Mouse (Mus musculus) forebrain, embryonic 13.5 days (tissue): ENCODE measurements around the gene Lrig1. TPM values are rescaled to one million over a fixed set of nuclear protein-coding genes. Genes with fewer than 3 reads are reported as not detected.

Source experiments
- ATAC-seq: fragments of 200-750 bp; cut with Nextera tagmentation; 2 replicates; pipeline ENCODE4 v1.8.0; 2017
- H3K27ac ChIP-seq: fragments of 300-500 bp; sonication (generic); 2 replicates; pipeline ENCODE4 v1.5.1; 2015; ENCODE audit warnings: inconsistent platforms, mild to moderate bottlenecking, moderate library complexity
- H3K27me3 ChIP-seq: fragments of 300-500 bp; sonication (generic); 2 replicates; pipeline ENCODE4 v1.6.1; 2015; ENCODE audit warnings: mild to moderate bottlenecking, inconsistent platforms
- H3K36me3 ChIP-seq: fragments of 300-500 bp; sonication (generic); 2 replicates; pipeline ENCODE4 v1.6.1; 2015; ENCODE audit warnings: mild to moderate bottlenecking, inconsistent platforms; ENCODE audit not compliant: poor library complexity, severe bottlenecking
- H3K4me1 ChIP-seq: fragments of 300-500 bp; sonication (generic); 2 replicates; pipeline ENCODE4 v1.6.1; 2015; ENCODE audit warnings: inconsistent platforms
- H3K4me2 ChIP-seq: fragments of 300-500 bp; sonication (generic); 2 replicates; pipeline ENCODE4 v1.6.1; 2015; ENCODE audit warnings: inconsistent platforms, mild to moderate bottlenecking, moderate library complexity
- H3K4me3 ChIP-seq: fragments of 300-500 bp; sonication (generic); 2 replicates; pipeline ENCODE4 v1.5.1; 2015; ENCODE audit warnings: mild to moderate bottlenecking, inconsistent platforms
- H3K9ac ChIP-seq: fragments of 300-500 bp; sonication (generic); 2 replicates; pipeline ENCODE4 v1.6.1; 2015; ENCODE audit warnings: mild to moderate bottlenecking, inconsistent platforms
- H3K9me3 ChIP-seq: fragments of 300-500 bp; sonication (generic); replicated peaks from 2 replicates; pipeline ENCODE4 v1.6.1; 2016; ENCODE audit warnings: inconsistent platforms
- WGBS: fragments of 180-500 bp; shearing (Covaris S2); methylation state at CpG from one replicate; pipeline ENCODE4 v1.1.7; 2015; 5-methylcytosine and 5-hydroxymethylcytosine counted together
- polyA plus RNA-seq: library from polyadenylated mRNA; unstranded; fragments of >200 nt; fragmentation: Nextera tagmentation; extraction: Ambion mirVana; gene quantifications from 2 replicates; pipeline ENCODE4 v1.2.1, GENCODE M21; 2015

Lrig1 gene
- polyA plus RNA-seq, 1 experiment from 2014 or later: 6.4 TPM

DNA sequence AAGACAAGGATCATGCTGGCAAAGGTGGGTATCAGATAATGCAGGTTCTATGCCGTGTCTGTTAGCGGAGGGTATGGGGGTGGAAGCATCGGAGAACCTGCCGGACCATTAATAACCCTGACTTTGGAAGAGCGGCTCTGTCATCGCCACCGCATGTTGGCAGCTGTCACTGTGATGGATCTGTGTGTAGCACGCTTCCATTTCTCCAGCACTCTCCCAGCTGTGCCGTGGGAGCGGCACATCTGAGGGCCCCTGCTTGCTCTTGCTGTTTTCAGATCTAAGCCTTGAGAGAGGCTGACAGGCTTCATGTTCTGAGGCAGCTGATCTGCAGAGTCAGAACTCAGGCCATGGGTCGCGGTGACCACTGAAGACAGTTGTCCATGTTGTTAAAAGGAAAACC lies 101.5 kb downstream of the Lrig1 start:
- Histone ChIP-seq H3K36me3 (peaks cover 13% of the 10 kb centered on the region), H3K4me2 (no peak overlapping the region), H3K4me3 (no peak overlapping the region), H3K9ac (no peak overlapping the region), H3K27me3 (no peaks in the 10 kb centered on the region), H3K9me3 (no peaks in the 10 kb centered on the region), H3K4me1 (peaks cover 10% of the 10 kb centered on the region), H3K27ac (no peak overlapping the region)
- WGBS: 94% methylated on average over 12 of the region's 12 CpGs
- ATAC-seq: no peak

DNA sequence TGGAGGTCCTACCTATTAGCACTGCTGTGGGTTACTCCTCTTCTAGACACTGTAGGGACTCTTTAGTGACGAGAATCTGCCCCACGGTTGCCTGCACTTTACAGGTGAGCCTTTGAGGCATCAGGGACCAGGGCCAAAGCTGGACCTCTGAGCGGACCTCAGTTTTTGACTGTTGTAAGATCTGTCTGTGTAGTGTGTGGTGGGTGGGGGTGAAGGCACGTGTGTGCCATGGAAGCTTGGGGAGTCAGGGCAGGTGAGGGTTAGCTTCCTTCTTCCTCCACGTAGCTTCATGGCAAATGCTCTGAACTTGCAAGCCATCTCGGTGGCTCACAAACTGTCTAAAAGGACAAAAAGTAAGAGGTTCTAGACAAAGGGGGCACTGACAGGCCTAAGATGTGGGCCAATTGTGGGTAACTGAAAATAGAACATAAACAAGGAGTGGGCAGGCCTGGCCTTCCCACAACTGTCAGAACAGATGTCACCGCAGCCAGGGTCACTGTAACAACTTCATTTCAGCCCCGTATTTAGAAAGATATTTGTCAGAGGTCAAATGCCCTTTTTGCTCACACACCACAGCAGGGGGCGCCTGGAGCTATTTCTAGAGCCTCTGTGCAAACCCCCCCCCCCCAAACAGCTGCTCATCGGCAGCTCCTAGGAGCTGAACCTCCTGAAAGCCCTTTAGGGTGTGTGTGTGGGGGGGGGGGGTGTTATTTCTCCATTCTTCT lies 103.0 kb downstream of the Lrig1 start:
- H3K36me3 ChIP-seq: 0 out of 2 replicates have a peak, but pooled peaks cover 8% of the 10 kb centered on the region
- H3K4me3 ChIP-seq: no peak overlapping the region
- no peaks in the 10 kb centered on the region for H3K9me3 ChIP-seq
- WGBS: 64% methylated on average over 10 of the region's 10 CpGs
- no peak overlapping the region for H3K4me2 ChIP-seq
- H3K9ac ChIP-seq: no peak overlapping the region
- H3K27me3 ChIP-seq: no peaks in the 10 kb centered on the region
- peaks cover 20% of the 10 kb centered on the region for H3K4me1 ChIP-seq
- ATAC-seq: no peak
- no peak overlapping the region for H3K27ac ChIP-seq

DNA sequence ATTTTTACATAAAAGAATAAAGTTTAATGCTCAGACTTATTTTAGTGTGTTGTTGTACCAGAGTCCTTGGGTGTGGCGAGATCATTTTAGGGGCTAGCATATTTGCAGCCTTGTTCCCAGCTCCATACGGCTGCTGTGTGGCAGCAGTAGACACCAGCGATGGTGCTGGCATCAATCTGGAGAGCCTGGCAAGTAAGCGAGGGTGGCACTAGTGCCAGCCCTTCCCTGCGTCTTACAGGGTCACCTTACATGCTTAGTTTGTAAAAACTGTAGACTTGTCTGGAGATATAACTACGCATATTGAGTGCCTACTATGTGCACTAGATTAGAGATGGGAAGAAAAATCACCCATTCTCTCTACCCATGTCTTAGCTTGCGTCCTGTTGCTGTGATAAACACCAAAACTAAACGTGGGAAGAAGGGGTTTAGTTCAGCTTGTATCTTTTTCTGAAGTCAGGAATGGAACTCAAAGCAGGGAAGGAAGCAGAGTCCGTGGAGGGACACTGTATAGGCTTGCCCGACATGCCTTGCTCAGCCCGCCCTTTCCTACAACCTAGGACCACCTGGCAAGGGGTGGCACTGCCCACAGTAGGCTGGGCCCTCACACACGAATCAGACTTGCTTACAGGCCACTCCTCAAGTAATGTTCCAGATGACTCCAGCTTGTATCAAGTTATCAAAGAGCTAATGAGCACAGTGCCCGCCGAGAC lies 103.8 kb downstream of the Lrig1 start:
- no peak overlapping the region for H3K4me3 ChIP-seq
- ATAC-seq: no peak
- H3K36me3 ChIP-seq: 0 out of 2 replicates have a peak, but pooled peaks cover 7% of the 10 kb centered on the region
- H3K9me3 ChIP-seq: no peaks in the 10 kb centered on the region
- H3K27me3 ChIP-seq: no peaks in the 10 kb centered on the region
- peaks cover 20% of the 10 kb centered on the region for H3K4me1 ChIP-seq
- H3K27ac ChIP-seq: no peak overlapping the region
- H3K9ac ChIP-seq: no peak overlapping the region
- no peak overlapping the region for H3K4me2 ChIP-seq
- WGBS: 87% methylated on average over 14 of the region's 14 CpGs

DNA sequence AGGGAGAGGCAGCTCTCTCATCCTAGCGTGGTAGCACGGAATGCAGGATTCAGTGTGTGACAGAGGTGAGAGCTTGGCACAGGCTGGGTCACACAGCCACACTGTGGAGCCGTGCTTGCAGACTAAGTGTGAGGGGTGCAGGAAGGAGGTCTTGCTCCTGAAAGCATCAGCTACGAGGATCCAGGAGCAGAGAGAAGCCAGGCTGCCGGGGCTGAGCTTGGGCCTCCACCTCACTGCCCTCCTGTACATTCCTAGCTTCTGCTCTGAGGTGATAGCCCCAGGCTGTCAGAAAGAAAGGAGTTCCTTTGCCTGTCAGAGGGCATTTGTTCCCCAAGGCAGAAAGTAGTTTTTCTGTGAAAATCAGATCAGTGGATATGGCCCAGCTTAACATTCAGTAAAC lies 104.8 kb downstream of the Lrig1 start:
- H3K27ac ChIP-seq: no peak overlapping the region; the same call in 1 of the 2 replicates
- no peaks in the 10 kb centered on the region for H3K27me3 ChIP-seq
- no peak for ATAC-seq
- no peak overlapping the region for H3K4me2 ChIP-seq
- H3K4me1 ChIP-seq: peaks cover 20% of the 10 kb centered on the region
- H3K9me3 ChIP-seq: no peaks in the 10 kb centered on the region
- 68% methylated on average over 5 of the region's 5 CpGs for WGBS
- no peaks in the 10 kb centered on the region for H3K36me3 ChIP-seq
- no peak overlapping the region for H3K9ac ChIP-seq
- no peak overlapping the region for H3K4me3 ChIP-seq

DNA sequence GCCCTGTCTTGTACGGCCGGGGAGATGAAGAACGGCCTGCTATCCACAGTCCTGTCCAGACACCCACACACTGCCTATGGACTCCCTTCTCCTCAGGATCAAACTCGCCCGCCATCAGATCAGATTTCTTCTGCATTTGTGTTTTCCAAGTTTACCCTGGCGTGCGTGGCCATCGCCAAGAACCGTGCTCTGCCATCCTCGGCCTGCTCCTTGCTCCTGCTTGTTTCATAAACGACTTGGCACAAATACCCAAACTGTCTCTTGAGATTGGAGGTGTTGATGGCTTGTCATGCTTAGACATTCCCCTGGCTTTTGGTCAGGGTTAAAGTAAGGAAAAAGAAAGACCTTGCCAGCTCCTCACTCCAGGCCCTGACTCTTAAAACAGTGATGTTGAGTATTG lies 105.2 kb downstream of the Lrig1 start:
- no peak for ATAC-seq
- H3K9me3 ChIP-seq: no peaks in the 10 kb centered on the region
- H3K27ac ChIP-seq: no peak overlapping the region
- 83% methylated on average over 11 of the region's 11 CpGs for WGBS
- no peak overlapping the region for H3K4me3 ChIP-seq
- H3K4me1 ChIP-seq: peaks cover 20% of the 10 kb centered on the region
- H3K36me3 ChIP-seq: no peaks in the 10 kb centered on the region
- H3K4me2 ChIP-seq: no peak overlapping the region
- H3K9ac ChIP-seq: no peak overlapping the region
- no peaks in the 10 kb centered on the region for H3K27me3 ChIP-seq

DNA sequence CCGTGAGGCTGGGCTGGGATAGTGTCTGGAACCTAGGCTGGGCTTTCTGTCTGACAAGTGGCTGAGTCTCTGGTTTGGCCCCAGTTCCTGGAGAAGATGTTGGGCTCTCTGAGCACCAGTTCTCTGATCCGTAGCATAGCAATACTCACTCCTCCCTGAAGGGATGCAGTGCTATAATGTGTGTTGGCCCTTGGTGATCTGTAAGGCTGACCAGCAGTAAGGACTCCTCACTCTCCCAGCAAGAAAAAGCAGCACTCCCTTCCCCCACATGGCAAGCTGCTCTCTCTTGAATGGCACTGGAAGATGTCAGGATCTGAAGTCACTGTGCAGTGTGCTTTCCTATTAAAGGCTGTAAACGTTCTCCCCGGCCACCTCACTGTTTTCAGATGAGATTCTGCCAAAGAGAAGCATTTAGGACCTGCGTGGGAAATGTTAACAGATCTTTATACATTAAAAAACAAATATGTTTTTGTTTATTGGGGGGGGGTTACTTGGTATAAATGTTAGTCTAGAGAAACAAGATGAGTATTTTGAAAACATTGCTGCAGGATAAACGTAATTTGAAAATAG lies 105.8 kb downstream of the Lrig1 start:
- Histone ChIP-seq H3K4me3 (no peak overlapping the region), H3K36me3 (no peaks in the 10 kb centered on the region), H3K9me3 (no peaks in the 10 kb centered on the region), H3K9ac (no peak overlapping the region), H3K4me1 (peaks cover 20% of the 10 kb centered on the region), H3K27ac (no peak overlapping the region), H3K27me3 (no peaks in the 10 kb centered on the region), H3K4me2 (no peak overlapping the region)
- WGBS: 73% methylated on average over 6 of the region's 6 CpGs
- ATAC-seq: no peak

DNA sequence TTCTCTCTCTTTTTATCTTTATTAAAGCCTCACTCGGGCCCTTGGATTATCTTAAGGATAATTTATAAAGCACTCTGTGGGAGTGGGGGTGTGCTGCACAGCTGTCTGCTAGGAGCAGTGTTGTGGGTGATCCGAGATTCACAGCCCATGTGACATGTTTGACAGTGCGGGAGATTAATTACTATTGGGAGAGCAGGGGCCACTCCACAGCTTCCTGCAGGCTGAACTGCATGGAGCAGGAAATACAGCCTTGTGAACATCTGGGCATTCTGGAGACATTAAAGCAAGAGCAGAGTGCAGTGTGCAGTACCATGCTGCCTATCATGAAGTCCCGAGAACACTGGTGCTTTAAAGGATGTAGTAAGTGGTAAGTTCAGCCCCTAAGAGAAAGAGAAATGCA lies 107.2 kb downstream of the Lrig1 start:
- Histone ChIP-seq H3K4me2 (no peak overlapping the region), H3K27ac (no peak overlapping the region; the same call in 1 of the 2 replicates)
- WGBS: 16% methylated on average over 4 of the region's 4 CpGs

DNA sequence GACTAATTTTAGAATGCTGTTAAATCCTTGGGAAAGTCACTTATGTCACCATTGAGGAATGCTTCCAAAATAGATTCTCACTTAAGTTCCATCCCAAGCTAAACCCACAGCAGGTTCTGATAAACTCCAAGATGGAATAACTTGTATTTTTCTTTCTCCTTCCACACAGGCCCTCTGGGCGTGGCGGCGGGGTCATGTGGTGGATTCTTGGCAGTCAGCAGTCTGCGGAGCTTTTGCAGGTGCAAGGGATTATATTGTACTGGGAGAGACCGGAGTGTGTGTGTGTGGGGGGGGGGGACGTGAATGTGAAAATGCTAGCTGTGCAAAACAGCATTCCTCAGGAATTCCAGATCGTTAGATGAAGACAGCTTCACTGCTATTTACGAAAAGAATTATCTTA lies 107.7 kb downstream of the Lrig1 start:
- WGBS: 17% methylated on average over 8 of the region's 8 CpGs
- peaks cover 20% of the 10 kb centered on the region for H3K4me1 ChIP-seq
- no peak overlapping the region for H3K4me2 ChIP-seq
- H3K9ac ChIP-seq: no peak overlapping the region
- no peak overlapping the region for H3K4me3 ChIP-seq
- no peak overlapping the region; the same call in 1 of the 2 replicates for H3K27ac ChIP-seq
- ATAC-seq: peak; percentile 38; the same call in 1 of the 2 replicates
- no peaks in the 10 kb centered on the region for H3K9me3 ChIP-seq
- H3K27me3 ChIP-seq: no peaks in the 10 kb centered on the region
- H3K36me3 ChIP-seq: no peaks in the 10 kb centered on the region

More for the DNA sequence above, 107.2 kb downstream of the Lrig1 start:
- Histone ChIP-seq H3K36me3 (no peaks in the 10 kb centered on the region), H3K9ac (no peak overlapping the region), H3K27me3 (no peaks in the 10 kb centered on the region), H3K4me1 (peaks cover 20% of the 10 kb centered on the region), H3K4me3 (no peak overlapping the region), H3K9me3 (no peaks in the 10 kb centered on the region)
- ATAC-seq: peak; percentile 50

DNA sequence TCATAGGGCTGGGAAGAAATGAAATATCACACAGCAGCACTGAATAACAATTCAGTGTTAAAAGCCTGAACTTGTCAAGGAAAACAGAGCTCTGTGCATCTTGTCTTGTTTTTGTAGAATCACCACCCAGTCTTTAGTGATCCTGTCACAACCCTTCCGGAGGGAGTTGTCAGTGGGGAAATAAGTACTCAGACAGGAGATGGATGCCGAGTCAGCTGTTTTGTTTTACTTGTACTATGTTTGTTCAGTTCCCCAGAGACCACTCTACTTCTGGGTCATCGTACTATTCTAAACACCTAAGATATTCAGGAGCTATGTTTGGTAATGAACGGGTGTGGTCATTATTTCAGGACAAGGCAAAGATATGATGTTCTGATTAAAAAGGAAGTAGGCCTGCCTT lies 111.6 kb downstream of the Lrig1 start:
- no peak for ATAC-seq
- Histone ChIP-seq H3K4me3 (no peak overlapping the region), H3K27ac (no peak overlapping the region), H3K9ac (no peak overlapping the region), H3K27me3 (no peaks in the 10 kb centered on the region), H3K4me1 (peaks cover 11% of the 10 kb centered on the region), H3K4me2 (no peak overlapping the region), H3K9me3 (no peaks in the 10 kb centered on the region), H3K36me3 (no peaks in the 10 kb centered on the region)
- WGBS: 92% methylated on average over 4 of the region's 4 CpGs

DNA sequence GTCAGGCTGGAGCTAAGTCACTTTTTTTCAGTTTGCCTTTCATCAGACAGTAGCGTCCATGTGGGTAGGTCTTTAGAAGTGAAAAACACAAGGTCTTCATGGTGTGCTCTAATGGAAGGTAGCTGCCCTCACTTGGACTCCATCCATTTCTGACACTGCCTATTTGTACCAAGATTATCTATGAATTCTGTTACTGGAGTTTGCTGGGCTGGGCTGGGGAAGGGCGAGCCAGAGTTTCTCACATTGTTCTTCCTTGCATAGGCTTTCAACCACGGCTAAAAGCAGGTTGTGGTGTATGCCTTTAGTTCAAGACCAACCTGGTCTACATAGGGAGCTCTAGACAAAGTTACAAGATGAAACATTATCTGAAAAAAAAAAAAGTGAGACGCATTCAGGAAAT lies 115.0 kb downstream of the Lrig1 start:
- Histone ChIP-seq H3K9me3 (no peaks in the 10 kb centered on the region), H3K27ac (no peak overlapping the region), H3K36me3 (no peaks in the 10 kb centered on the region), H3K4me3 (no peak overlapping the region), H3K4me1 (no peaks in the 10 kb centered on the region), H3K27me3 (no peaks in the 10 kb centered on the region), H3K4me2 (no peak overlapping the region), H3K9ac (no peak overlapping the region)
- no peak for ATAC-seq
- 90% methylated on average over 4 of the region's 4 CpGs for WGBS

DNA sequence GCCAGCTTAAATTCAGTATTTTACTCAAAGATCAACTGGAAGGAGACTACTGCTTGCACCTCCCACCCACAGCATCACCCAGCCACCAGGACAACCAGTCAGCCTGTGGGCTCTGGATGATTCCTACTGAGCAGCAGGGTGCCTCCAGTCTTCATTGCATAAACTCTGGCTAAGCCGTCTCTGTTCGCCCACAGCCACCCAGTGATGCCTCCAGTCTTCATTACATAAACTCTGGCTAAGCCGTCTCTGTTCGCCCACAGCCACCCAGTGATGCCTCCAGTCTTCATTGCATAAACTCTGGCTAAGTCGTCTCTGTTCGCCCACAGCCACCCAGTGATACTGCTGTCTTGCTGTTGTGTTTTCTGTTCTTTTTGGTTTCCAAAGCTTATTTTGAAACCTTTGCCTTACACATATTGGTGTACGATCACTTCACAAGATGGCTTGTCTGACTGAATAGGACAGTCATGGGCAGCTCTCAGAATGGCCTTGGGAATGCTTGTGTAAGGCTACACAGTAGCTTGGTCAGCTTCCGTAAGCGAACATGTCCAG lies 115.7 kb downstream of the Lrig1 start:
- Histone ChIP-seq H3K36me3 (no peaks in the 10 kb centered on the region), H3K9me3 (no peaks in the 10 kb centered on the region), H3K27me3 (no peaks in the 10 kb centered on the region), H3K4me1 (no peaks in the 10 kb centered on the region), H3K4me2 (no peak overlapping the region), H3K27ac (no peak overlapping the region), H3K4me3 (no peak overlapping the region), H3K9ac (no peak overlapping the region)
- no peak for ATAC-seq
- WGBS: 93% methylated on average over 9 of the region's 9 CpGs

DNA sequence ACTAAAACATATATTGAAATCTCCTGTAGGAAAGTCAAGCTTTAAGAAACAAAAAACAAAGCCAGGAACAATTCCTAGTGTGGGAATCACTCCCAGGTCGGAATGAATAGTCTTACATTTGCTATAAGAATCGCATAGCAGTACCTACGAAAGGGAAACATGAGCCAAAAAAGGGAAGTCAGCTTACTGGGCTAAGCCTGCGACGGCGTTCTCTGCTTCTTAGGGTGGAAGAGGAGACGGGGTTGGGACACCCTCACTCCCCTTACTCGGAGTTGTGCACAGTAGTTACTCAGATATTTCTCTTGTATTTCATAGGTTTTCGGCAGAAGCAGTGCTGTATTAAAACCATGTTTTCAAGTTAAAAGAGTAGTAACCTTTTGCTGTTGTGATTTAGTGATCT lies 117.9 kb downstream of the Lrig1 start:
- no peak overlapping the region for H3K4me2 ChIP-seq
- H3K36me3 ChIP-seq: no peaks in the 10 kb centered on the region
- no peak overlapping the region for H3K4me3 ChIP-seq
- 88% methylated on average over 9 of the region's 9 CpGs for WGBS
- H3K4me1 ChIP-seq: peaks cover 20% of the 10 kb centered on the region
- no peak overlapping the region for H3K9ac ChIP-seq
- H3K9me3 ChIP-seq: no peaks in the 10 kb centered on the region
- ATAC-seq: no peak
- no peak overlapping the region for H3K27ac ChIP-seq
- no peaks in the 10 kb centered on the region for H3K27me3 ChIP-seq
